Mouse (Mus musculus) C2C12 (cell line): ENCODE results near the gene Galnt17. TPM values are rescaled to one million over a fixed set of nuclear protein-coding genes. Genes with fewer than 3 reads are reported as not detected.

Experiments
- H3K27me3 ChIP-seq: one replicate; pipeline ENCODE4 v1.6.1; 2011; ENCODE audit not compliant: control insufficient read depth, insufficient read depth, insufficient read length
- H3K36me3 ChIP-seq: one replicate; pipeline ENCODE4 v1.6.1; 2011; ENCODE audit not compliant: control insufficient read depth, insufficient read depth
- H3K4me3 ChIP-seq: one replicate; pipeline ENCODE4 v1.5.1; 2011; ENCODE audit warnings: mild to moderate bottlenecking, control low read depth; ENCODE audit not compliant: poor library complexity, insufficient read depth, severe bottlenecking
- H3K79me2 ChIP-seq: one replicate; pipeline ENCODE4 v1.6.1; 2011; ENCODE audit not compliant: control insufficient read depth, insufficient read depth
- H3K79me3 ChIP-seq: one replicate; pipeline ENCODE4 v1.6.1; 2011; ENCODE audit warnings: low read depth, control low read depth
- H3ac ChIP-seq: one replicate; pipeline ENCODE3; 2011; ENCODE audit warnings: low read depth; ENCODE audit not compliant: control insufficient read depth, insufficient read length
- CEBPB ChIP-seq: IDR thresholded peaks from one replicate; pipeline ENCODE4 v1.6.1; 2011; ENCODE audit warnings: low read depth, mild to moderate bottlenecking, control low read depth, moderate library complexity
- CTCF ChIP-seq: IDR thresholded peaks from one replicate; pipeline ENCODE4 v1.5.1; 2011; ENCODE audit not compliant: control insufficient read depth, insufficient read depth, insufficient read length
- FOSL1 ChIP-seq: IDR thresholded peaks from one replicate; pipeline ENCODE4 v1.8.0; 2011; ENCODE audit warnings: mild to moderate bottlenecking, low read length; ENCODE audit not compliant: poor library complexity, insufficient read depth, severe bottlenecking
- MAX ChIP-seq: IDR thresholded peaks from one replicate; pipeline ENCODE4 v1.6.1; 2011; ENCODE audit warnings: mild to moderate bottlenecking, control low read depth
- MYOD1 ChIP-seq: IDR thresholded peaks from one replicate; pipeline ENCODE4 v1.6.1; 2011; ENCODE audit warnings: low read depth; ENCODE audit not compliant: control insufficient read depth, insufficient read length
- MYOG ChIP-seq: IDR thresholded peaks from one replicate; pipeline ENCODE4 v1.6.1; 2011; ENCODE audit not compliant: control insufficient read depth, insufficient read length; ENCODE audit errors: extremely low read depth
- USF1 ChIP-seq: IDR thresholded peaks from one replicate; pipeline ENCODE4 v1.6.1; 2011; ENCODE audit warnings: low read depth, mild to moderate bottlenecking, control low read depth, moderate library complexity
- polyA plus RNA-seq: library from polyadenylated mRNA; unstranded; fragments of >200 nt; fragmentation: generic; extraction: Trizol; gene quantifications from one replicate; pipeline ENCODE4 v1.2.1, GENCODE M21; 2012; ENCODE audit warnings: missing spikeins

Galnt17 gene
- polyA plus RNA-seq, 1 experiment: 0.04 TPM

DNA sequence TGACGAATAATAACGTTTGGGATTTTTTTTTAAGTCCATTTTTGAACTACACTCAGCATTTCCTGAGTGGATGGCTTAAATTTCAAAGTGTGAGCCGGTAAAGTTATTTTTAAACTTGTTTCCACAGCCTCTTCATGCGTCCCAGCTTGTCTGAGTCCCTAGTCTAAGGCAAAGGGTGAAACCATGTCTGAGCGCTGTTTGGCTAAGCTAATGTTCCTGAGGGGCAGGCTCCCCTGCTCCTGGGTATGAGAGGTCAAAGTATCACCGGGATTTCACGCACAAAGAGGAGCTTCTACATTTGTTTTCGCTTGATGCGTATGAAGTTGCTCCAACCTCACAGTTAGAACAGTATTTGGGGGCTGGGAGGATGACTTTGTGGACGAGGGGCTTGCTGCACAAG is 78.6 kb downstream of the Galnt17 start:
- no peaks in the 10 kb centered on the region for H3K79me2 ChIP-seq
- H3K27me3 ChIP-seq: no peaks in the 10 kb centered on the region
- H3K36me3 ChIP-seq: no peaks in the 10 kb centered on the region
- H3ac ChIP-seq: no peak overlapping the region
- TF ChIP-seq MAX: no peak
- no peak for TF ChIP-seq FOSL1
- no peak for TF ChIP-seq USF1
- no peak for TF ChIP-seq CTCF
- TF ChIP-seq CEBPB: no peak
- TF ChIP-seq MYOG: no peak
- TF ChIP-seq MYOD1: no peak
- H3K79me3 ChIP-seq: no peaks in the 10 kb centered on the region
- H3K4me3 ChIP-seq: no peak overlapping the region

DNA sequence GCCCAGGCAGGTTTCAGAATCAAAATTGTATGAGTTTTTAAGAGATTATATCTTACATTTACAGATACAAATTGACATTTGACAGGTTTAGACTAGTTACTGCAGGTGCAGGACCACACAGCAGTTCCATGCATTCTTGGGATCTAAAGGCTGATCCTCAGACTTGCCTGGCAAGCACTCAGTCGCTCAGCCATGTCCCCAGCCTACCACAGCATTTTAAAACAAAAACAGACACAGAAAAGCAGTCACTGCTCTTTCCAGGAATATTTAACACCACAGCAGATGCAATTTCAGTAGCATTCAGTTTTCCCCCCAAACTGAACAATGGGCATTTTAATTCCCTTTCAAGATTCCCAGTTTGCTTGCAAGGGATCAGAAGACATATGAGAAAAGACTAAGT is 84.9 kb downstream of the Galnt17 start:
- Histone ChIP-seq H3K79me3 (no peaks in the 10 kb centered on the region), H3K79me2 (no peaks in the 10 kb centered on the region), H3ac (no peak overlapping the region), H3K4me3 (no peak overlapping the region), H3K27me3 (no peaks in the 10 kb centered on the region), H3K36me3 (no peaks in the 10 kb centered on the region)
- TF ChIP-seq MAX: no peak
- TF ChIP-seq MYOD1: no peak
- no peak for TF ChIP-seq MYOG
- no peak for TF ChIP-seq FOSL1
- TF ChIP-seq CTCF: no peak
- TF ChIP-seq USF1: no peak
- TF ChIP-seq CEBPB: no peak

- H3K79me2 ChIP-seq: no peaks in the 10 kb centered on the region
- no peak overlapping the region for H3ac ChIP-seq
- H3K27me3 ChIP-seq: no peaks in the 10 kb centered on the region
- H3K4me3 ChIP-seq: no peak overlapping the region
- TF ChIP-seq MYOD1: no peak
- no peak for TF ChIP-seq FOSL1
- no peak for TF ChIP-seq CEBPB
- TF ChIP-seq MYOG: no peak
- no peak for TF ChIP-seq MAX
- no peak for TF ChIP-seq USF1
- TF ChIP-seq CTCF: no peak
- no peaks in the 10 kb centered on the region for H3K36me3 ChIP-seq
- H3K79me3 ChIP-seq: no peaks in the 10 kb centered on the region
These were observed 85.6 kb downstream of the Galnt17 start for GRCm38 (mm10) chr5:131222498-131223244.

DNA sequence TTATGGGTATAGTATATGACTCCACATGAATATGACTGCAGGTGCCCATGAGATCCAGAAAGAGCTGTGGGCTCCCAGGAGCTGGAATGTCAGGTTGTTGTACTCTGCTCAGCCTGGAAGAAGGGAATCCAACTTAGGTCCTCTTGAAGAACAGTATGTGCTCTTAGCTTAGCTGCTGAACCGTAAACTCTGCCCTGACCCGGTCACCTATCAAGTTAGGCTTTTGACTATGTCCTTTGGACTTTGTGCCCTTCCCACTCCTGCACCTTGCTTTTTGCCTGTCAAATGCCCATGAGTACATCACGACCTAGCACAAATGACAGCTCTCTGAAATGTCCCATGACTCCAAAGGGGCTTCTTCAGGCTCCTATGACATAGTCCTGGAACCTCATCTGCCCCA is 90.1 kb downstream of the Galnt17 start:
- Histone ChIP-seq H3K36me3 (no peaks in the 10 kb centered on the region), H3K79me3 (no peaks in the 10 kb centered on the region), H3K79me2 (no peaks in the 10 kb centered on the region), H3K27me3 (no peaks in the 10 kb centered on the region), H3K4me3 (no peak overlapping the region), H3ac (no peak overlapping the region)
- TF ChIP-seq USF1 (no peak), FOSL1 (no peak), CTCF (no peak), MYOG (no peak), MYOD1 (no peak)

GRCm38 (mm10) chr5:131211618-131212017 is 96.7 kb downstream of the Galnt17 start:
- no peak for TF ChIP-seq MYOG
- no peak for TF ChIP-seq MYOD1
- TF ChIP-seq CEBPB: no peak
- TF ChIP-seq MAX: no peak
- no peak for TF ChIP-seq CTCF
- TF ChIP-seq USF1: no peak
- TF ChIP-seq FOSL1: no peak
- Histone ChIP-seq H3K4me3 (no peak overlapping the region), H3K79me2 (no peaks in the 10 kb centered on the region), H3K36me3 (no peaks in the 10 kb centered on the region), H3K27me3 (no peaks in the 10 kb centered on the region), H3K79me3 (no peaks in the 10 kb centered on the region), H3ac (no peak overlapping the region)
